Mouse (Mus musculus) heart, adult 8-10 months (tissue): Measurements from ENCODE around the gene Plpp7. TPM values are rescaled to one million over a fixed set of nuclear protein-coding genes. Genes with fewer than 3 reads are reported as not detected.

ENCODE experiments used
- DNase-seq: peaks from one replicate; pipeline ENCODE4 v3.0.0; 2022; ENCODE audit warnings: low spot score
- total RNA-seq, 4 experiments: library from RNA; stranded (reverse); gene quantifications; 2 replicates each; pipeline ENCODE4 v1.2.4; 2022

Plpp7 gene
- total RNA-seq, 4 experiments from 2014 or later, result 34.7 to 48.9 (median 42.6) TPM

DNA sequence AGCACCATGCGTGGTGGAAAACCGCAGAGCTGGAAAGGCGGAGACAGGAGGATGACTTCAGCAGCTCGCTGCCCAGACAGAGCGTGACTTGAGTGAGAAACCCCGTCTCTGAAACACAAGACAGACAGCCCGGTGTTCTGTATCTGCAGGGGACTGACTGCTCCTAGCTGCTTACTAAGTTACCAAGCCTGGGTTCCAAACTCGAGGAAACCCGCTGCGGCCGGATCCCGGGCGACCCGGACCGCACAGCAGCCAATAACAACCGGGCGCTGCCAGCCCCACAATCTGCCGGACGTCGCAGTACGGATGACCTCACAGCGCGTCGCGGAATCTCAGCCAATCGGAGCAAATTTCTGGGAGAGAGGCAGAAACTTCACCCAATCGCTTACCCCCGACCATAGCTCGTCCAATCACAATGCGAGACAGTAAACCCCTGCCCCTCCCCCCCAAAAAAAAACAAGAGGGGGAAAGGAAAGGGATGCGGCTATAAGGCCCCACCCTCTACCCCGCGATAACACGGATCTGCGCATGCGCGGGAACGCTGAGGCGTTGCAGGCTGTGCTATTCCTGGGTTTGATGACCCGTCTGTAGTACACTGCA is 42.4 kb downstream of the Plpp7 start:
- peak; percentile 98 for DNase-seq

DNA sequence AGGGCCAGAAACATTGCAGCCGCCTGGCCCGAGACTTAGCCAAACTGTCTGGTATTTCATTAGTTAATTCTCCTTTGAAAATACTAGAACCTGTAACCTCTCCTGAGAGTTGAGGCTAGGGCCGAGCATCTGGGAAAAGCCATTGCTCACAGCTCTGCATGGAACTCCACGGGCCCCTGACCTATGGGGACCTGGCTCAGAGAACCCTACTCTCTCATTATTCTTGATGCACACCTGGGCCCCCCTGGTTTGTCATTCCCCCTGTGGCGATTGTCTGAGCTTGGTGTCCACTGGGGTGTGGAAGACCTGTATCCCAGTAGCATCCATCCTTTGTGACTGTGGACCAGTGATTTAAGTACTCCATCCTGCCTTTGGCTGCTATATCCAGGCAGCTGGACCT is 44.0 kb downstream of the Plpp7 start:
- no peak for DNase-seq

DNA sequence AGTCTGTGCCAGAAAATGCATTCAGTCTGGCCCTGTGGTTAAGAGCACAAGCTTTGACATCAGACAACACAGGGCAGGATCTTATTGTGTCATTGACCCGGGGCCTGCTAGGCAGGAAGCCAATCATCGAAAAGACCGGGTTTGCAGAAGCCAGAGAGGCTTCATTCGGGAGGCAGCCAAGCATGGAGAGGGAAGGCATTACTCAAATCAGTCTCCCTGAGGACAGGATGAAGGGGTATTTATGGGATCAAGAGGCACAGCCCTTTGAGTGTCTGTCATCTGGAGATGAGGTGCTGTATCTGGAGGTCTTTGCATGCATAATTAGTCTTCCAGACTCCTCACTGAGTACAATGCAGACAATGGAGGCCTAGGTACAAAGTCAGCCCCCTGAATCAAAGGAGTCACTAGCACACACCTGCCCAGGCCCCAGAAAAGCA is 45.2 kb downstream of the Plpp7 start:
- no peak for DNase-seq

DNA sequence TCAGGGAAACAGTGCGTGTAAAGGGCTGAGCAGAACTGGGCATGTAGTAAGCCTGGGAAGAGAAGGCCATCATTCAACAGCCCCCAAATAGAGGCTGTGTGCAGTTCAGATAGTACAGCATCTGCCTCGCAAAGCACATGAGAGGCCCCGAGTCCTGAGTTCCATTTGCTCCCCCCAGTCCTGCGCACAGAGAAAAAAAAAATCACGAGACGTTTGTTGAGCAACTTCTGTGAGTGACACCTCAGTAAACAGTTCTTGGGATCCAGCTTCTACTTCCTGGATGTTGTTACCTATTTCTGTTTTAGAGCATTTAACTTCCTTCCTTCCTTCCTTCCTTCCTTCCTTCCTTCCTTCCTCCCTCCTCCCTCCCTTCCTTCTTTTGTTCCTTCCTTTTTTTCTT is 46.3 kb downstream of the Plpp7 start:
- no peak for DNase-seq

DNA sequence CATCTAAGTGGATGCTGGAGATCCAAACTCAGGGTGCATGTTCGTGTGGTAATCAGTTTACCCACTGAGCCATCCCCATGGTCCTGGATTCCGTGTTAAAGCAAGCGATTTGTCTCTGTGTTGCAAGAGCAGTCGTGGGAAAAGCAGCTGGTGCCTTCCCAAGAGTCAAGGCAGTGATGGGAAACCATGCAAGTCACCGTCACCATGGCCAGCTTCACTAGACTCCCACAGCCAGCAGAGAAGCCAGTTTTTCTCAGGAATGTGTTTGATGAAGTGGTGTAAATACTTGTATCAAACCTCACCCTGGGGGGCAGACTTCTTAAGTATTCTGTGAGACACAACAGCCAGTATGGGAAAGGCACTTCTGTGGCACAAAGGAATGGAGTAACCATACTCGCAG is 47.0 kb downstream of the Plpp7 start:
- DNase-seq, result no peak

DNA sequence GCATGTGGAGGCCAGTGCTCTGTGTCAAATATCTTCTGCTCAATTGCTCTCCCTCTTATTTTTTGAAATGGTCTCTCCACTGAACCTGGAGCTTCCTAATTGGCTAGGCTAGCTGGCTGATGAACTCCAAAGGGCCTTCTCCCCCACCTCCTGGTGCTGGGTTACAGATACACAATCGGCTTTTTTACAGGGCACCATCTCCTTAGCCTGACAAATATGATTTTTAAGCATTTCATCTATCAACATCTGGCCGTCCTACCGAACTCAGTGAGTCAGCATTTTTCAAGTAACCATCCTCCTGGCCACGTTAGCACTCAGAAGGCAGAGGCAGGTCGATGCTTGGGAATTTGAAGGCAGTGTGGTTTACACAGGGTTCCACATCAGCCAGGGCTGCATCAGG is 49.3 kb downstream of the Plpp7 start:
- DNase-seq, result no peak

DNA sequence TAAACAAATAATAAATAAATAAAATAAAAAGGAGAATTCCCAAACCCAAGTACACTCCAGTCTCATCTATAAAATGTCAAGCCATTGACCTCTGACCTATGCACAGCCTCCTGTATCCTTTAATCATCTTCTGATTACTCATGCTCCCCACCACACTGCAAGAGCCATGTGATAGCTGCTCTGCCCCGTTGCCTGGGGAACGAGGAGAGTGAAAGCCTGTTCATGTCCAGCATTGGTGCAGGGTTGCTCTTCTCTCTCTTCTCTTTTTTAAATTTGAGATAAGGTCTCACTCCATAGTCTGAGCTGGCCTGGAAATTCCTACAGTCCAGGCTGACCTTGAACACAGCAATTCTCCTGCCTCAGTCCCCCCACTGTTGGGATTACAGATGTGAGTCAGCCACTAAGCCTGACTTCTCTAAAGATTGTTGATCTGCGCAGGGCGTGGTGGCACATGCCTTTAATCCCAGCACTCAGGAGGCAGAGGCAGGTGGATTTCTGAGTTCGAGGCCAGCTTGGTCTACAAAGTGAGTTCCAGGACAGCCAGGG is 51.4 kb downstream of the Plpp7 start:
- no peak for DNase-seq

DNA sequence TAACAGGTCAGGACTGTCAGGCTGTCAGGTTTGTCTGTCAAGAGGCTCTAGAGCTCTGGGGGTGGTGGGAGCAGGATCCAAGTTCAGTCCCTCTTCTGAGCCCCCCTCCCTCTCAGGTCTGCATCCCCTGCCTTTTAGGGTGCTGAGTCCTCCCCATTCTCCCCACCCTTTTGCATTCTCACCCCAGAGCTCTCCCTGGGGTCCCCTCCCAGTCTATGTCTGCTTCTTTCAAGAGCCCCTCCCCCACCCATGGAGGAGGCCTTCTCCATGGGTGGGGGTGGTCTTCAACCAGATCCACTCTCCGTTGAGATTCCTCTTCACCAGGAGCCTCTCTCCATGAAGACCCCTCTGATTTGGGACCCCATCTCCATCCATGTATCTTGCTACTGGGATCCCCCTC is 54.8 kb downstream of the Plpp7 start:
- no peak for DNase-seq

DNA sequence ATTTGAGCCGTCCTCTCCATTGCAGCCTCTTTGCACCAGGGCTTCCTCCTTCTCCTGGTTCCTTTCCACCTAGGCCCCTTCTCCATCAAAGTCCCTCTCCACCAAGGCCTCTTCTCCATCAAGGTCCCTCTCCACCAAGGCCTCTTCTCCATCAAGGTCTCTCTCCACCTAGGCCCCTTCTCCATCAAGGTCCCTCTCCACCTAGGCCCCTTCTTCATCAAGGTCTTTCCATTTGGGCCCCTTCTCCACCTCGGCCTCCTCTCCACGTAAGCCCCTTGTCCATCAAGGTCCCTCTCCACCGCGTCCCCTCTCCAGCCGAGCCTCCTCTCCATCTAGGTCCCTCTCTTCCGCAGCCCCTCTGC is 55.2 kb downstream of the Plpp7 start:
- no peak for DNase-seq

DNA sequence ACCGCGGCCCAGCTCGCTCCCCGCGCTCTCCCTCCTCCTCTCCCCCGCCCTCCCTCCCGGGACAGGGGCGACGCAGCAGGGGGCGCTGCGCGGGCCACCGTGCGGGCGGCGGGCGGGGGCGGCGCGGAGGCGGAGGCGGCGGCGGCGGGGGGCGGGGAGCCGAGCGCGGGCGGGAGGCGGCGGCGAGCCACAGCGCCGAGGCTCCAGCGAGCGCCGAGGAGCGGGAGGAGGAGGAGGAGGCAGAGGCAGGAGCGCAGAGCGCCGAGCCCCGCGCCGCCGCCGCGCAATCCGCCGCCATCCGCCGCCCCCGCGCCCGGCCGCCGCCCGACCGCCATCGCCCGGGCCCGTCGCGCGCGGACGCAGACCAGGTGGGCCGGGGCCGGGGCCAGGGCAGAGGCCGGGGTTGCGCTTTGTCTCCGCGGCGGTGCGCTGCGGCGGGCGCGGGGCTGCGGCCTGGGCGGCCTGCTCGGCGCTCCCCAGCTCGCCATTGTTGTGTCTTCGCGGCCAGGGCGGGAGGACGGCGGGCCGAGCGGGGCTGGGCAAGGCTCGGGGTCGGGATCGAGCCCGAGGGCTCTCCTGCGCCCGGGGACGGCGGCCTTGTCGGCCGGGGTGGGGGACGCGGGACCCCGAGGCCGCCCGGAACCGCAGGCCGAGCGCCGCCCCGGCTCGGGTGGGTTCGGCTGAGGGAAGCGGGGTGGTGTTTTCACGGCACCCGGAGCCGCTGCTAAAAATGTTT is 55.8 kb downstream of the Plpp7 start, which contains the start of gene Prrc2b:
Gene Prrc2b, plus strand, starts transcription at position 159 of the 736 bp plus-strand sequence.
- no peak for DNase-seq

DNA sequence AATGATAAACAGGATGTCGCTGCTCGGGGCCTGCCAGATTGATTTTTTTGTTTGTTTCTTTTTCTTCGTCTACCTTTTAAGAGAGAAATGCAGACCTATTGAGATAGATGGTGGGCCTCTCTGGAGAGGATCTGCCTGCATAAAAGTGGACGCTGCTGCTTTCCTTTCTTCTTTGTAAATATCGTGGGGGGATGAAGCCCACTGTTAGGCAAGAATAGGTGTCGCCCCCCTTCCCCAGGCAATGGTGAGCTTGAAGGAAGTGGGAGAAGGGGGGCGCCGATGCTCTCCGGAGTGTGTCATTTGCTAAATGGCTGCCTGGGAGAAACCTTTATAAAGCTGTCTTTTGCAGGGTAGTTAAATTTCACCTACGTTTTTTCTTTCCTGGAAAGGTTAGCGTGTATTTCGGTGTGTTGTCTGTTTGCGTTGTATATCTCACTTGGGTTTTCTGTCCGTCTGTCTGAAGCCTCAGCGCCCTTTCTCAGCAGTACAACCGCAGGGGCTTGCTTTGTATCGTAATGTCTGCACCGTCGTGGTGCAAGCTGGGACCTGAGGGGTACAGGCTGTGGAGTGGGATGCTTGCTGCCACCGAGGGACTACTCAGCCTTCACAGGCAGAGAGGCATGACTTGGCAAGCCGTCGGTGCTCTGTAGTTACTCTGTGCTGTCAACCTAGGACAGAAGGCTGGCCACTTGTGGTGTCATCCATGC is 56.5 kb downstream of the Plpp7 start:
- DNase-seq, result no peak

DNA sequence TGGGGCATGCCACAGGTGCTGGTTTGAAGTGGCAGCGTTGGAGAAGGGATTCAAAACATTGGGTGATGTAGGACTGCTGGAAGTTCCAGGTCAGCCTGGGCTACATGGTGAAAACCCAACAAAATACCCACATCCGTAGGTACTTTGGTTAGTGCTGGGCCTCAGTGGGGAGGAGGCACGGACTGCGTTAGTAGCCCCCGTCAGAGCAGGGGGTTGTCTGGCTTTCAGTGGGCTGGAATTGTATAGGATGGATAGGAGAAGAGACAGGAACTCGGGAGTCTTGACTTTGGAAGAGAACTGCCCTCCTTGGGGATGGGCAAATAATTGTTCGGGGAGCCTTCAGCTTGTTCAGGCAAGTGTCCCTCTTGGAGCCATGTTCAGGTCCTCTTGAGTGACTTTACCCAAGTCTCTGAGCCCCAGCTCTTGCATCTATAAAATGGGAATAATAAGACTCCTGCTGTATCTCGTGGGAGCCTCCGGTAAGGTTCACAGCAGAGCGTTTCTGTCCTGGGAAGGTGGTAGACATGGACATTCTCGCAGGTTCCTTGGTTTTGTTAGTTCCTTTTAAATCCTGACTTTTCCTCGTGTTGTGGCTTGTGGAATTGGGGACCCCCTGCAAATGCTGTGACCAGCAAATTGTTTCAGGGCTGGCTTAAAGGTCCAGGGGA is 57.2 kb downstream of the Plpp7 start:
- no peak for DNase-seq

DNA sequence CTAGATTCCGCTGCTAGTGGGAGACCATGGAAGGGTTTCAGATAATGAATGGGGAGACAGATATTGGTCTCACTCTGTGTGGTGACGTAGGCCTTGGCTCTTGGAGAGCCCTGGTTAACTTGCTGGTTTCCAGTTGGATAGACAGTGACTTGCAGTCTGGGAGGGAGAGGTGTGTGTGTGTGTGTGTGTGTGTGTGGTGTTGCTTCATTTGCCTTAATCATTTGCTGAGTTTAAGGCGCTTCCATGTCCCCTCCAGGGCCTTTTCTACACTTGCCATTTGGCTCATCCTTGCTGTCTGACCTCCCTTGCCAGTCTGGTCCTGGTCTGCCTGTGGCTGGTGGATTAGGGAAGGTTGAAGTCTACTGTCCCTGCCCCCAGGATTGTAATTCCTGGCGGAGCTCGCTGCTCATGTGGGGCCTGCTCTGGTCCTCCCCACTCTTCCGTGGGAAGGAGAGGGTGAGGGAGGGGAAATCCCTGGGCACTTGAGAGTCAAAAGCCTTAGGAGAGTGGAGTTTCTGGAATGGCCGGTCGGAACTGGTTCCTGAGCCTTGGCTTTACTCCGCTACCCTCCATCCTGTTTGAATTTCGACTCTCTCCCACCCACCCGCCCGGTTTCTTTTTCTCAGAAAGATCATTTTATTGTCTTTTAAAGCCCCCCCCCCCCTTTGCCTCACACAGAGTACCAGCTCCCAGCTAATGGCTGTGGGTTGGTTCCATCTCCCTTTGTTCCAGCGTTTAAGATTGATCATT is 57.9 kb downstream of the Plpp7 start:
- DNase-seq, result no peak

DNA sequence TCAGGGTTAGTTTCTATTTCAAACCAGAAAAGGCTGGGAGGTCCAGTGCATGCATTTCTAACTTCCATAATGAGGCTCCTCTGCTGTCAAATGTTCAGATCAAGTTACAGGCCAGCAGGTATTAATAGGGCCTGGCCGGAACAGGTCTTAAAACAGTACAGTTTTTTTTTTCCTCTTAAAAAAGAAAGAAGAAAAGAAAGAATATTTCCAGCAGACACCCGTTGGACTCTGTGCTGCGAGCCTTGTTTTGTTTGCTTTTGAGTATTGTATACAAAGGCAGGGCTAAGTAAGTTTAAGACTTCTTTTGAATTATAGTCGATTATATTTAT is 58.4 kb downstream of the Plpp7 start:
- no peak for DNase-seq

DNA sequence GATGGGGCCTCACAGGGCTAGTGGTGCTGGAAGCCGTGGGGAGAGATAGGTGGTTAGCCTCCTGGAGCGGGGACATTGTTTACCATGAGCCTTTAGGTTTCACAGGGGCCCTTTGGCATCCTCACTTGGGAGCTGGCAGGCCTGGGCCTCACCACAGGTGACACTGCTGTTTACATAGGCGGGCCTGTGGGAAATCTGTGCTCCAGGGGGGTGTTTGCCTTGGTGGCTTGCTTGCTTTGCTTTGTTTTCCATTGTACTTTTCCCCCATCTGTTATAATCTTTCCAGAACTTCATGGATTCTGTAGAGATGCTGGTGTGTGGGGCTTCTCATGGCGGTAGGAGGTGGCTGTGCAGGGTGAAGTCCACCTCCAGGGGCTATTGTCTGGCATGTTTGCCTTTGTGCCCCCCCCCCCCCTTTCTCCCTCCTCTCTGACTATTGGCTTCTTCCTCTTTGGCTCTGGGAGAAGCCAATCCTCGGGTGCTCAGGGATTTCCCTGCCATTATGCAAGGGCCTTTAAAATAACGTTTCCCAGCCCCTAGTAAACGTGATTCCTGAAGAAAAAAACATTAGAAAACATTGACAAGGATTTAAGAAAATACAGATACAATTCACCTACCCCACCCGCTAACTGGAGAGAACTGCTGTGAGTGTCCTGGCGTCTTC is 59.1 kb downstream of the Plpp7 start:
- DNase-seq, result no peak

DNA sequence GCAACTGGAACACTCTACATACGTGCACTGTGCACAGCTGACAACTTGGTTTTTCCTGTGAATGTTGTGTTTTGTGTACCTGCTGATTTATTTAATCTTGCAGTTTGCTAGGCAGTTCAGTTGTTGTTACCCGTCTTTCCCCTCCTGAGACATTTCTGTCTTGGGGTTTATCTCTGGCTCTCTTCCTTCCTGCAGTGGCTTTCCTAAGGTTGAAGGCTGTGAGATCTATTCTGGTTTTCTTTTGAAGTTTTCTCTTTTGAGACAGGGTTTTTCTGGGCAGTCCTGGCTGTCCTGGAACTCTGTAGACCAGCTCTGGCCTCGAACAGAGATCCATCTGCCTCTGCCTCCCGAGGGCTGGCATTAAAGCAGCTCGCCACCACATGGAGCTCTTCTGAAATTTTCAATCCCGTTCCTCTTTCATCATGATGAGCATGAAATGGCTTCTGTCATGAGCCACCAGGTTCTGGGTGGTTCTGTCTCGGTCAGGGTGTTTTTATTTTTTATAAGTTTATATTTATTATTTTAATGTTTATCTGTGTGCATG is 59.7 kb downstream of the Plpp7 start:
- no peak for DNase-seq

DNA sequence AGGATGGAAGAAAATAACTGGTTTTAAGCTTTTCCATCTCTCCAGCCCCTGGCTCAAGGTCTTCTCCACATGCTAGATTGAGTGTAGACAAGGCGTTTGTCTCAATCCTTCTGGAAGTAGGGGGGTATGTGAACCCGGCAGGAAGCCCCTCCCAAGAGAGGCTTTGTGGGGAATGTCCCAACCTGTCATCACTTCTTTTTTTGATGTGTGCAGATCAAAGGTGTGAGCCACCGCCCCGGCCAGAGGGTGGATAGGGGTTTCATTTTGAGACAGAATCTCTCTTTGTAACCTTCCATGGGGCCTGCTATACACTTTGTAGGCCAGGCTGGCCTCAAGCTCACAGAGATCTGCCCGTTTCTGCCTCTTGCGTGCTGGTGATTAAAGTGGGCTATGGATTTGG is 60.3 kb downstream of the Plpp7 start:
- DNase-seq, result no peak

DNA sequence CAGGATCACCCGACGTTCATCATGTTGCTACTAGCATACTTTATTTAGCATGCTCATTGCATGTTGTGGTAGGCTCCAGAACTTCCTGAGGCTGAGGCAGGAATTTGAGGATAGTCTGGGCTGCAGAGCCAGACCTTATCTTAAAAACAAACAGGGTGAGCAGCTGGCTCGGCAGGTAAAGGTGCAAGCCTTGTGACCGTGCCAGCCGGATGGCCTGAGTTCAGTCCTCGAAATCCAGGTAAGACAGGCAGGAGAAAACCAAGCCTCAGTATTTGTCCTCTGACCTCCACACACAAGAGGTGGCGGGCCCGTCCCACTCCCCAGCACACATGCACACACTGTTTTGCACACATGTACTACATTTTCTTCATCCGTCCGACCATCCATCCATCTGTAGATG is 61.3 kb downstream of the Plpp7 start:
- no peak for DNase-seq

DNA sequence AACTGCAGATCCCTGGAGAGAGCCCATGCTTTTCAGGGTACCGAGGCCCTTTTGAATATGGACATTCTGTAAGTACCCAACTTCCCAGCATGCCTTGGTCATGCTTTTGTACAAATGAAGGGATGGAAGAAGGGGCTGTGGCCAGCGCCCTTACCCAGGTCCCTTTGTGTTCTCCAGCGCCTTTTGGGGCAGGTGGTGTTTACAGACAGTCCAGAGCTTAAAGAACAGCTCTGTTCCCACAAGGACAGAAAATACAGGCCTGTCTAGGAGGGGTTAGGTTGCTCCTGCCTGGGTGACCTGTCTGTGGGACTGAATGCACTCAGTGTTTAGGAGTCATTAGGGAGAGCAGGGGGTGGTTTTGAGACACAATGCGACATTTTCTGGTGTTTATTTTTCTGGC is 62.0 kb downstream of the Plpp7 start:
- no peak for DNase-seq

DNA sequence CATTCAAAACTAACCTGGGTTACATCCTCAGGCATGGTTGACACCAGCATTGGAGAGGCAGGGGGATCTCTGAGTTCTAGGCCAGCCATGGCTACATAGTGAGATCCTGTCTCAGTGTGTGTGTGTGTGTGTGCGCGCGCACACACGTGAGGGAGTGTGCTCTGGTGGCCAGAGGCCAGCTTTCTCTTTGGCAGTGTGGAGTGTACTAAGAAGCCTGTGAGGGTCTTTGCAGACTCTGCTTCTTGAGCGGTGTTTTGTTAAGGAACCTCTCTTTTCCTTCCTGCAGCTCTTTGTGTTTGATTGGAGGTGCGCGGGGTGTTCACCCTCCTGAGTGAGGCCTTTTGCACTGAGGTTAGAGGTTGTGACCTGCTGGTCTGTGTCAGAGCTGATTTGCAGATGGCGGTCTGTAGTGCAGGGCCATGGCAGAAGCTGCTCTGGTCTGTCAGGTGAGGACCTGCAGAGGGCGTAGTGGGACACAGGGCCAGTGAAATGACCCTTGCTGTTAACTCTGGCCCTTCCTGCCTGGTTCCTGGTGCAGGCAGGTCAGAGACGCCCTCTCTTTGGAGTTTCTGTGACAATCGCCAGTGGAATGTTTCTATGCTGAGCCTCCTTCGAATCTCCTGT is 63.4 kb downstream of the Plpp7 start:
- no peak for DNase-seq
